Mouse (Mus musculus): ENCODE measurements around the gene Slc15a5. TPM values are rescaled to one million over a fixed set of nuclear protein-coding genes. Genes with fewer than 3 reads are reported as not detected.

Gene Slc15a5
- polyA plus RNA-seq, 1 experiment, result 0.17 TPM

GRCm38 (mm10) chr6:138080778-138081549 is 1.2 kb upstream of the Slc15a5 start:
- H3K4me1 ChIP-seq (ENCODE audit: control insufficient read depth, insufficient read depth, low read length), result no peaks in the 10 kb centered on the region
- no peak overlapping the region for H3K27ac ChIP-seq (ENCODE audit: insufficient read depth, low read length)
- no peak overlapping the region for H3K4me3 ChIP-seq (ENCODE audit: insufficient read depth, low read length)
- TF ChIP-seq POLR2A (IDR thresholded peaks at IDR 0.05; ENCODE audit: extremely low read depth, insufficient read depth, low read length) (no peak), CTCF (IDR thresholded peaks at IDR 0.05; ENCODE audit: extremely low read depth, insufficient read depth, low read length) (no peak)

- H3K4me3 ChIP-seq (ENCODE audit: insufficient read depth, low read length), result no peak overlapping the region
- no peaks in the 10 kb centered on the region for H3K4me1 ChIP-seq (ENCODE audit: control insufficient read depth, insufficient read depth, low read length)
- no peak overlapping the region for H3K27ac ChIP-seq (ENCODE audit: insufficient read depth, low read length)
- TF ChIP-seq CTCF (IDR thresholded peaks at IDR 0.05; ENCODE audit: extremely low read depth, insufficient read depth, low read length) (no peak), POLR2A (IDR thresholded peaks at IDR 0.05; ENCODE audit: extremely low read depth, insufficient read depth, low read length) (no peak)
These were observed 1.9 kb downstream of the Slc15a5 start for GRCm38 (mm10) chr6:138077681-138078439.

GRCm38 (mm10) chr6:138075723-138076122 is 4.0 kb downstream of the Slc15a5 start:
- Histone ChIP-seq H3K4me1 (ENCODE audit: control insufficient read depth, insufficient read depth, low read length) (no peaks in the 10 kb centered on the region), H3K4me3 (ENCODE audit: insufficient read depth, low read length) (no peak overlapping the region), H3K27ac (ENCODE audit: insufficient read depth, low read length) (no peak overlapping the region)
- TF ChIP-seq POLR2A (IDR thresholded peaks at IDR 0.05; ENCODE audit: extremely low read depth, insufficient read depth, low read length) (no peak), CTCF (IDR thresholded peaks at IDR 0.05; ENCODE audit: extremely low read depth, insufficient read depth, low read length) (no peak)

GRCm38 (mm10) chr6:138073540-138073939 is 6.2 kb downstream of the Slc15a5 start:
- H3K4me3 ChIP-seq (ENCODE audit: insufficient read depth, low read length), result no peak overlapping the region
- no peak for TF ChIP-seq POLR2A (IDR thresholded peaks at IDR 0.05; ENCODE audit: extremely low read depth, insufficient read depth, low read length)
- no peak for TF ChIP-seq CTCF (IDR thresholded peaks at IDR 0.05; ENCODE audit: extremely low read depth, insufficient read depth, low read length)
- no peaks in the 10 kb centered on the region for H3K4me1 ChIP-seq (ENCODE audit: control insufficient read depth, insufficient read depth, low read length)
- H3K27ac ChIP-seq (ENCODE audit: insufficient read depth, low read length), result no peak overlapping the region

- Histone ChIP-seq H3K4me1 (ENCODE audit: control insufficient read depth, insufficient read depth, low read length) (no peaks in the 10 kb centered on the region), H3K27ac (ENCODE audit: insufficient read depth, low read length) (no peak overlapping the region), H3K4me3 (ENCODE audit: insufficient read depth, low read length) (no peak overlapping the region)
- TF ChIP-seq CTCF (IDR thresholded peaks at IDR 0.05; ENCODE audit: extremely low read depth, insufficient read depth, low read length) (no peak), POLR2A (IDR thresholded peaks at IDR 0.05; ENCODE audit: extremely low read depth, insufficient read depth, low read length) (no peak)
These were observed 6.8 kb downstream of the Slc15a5 start for GRCm38 (mm10) chr6:138072963-138073339.

GRCm38 (mm10) chr6:138072110-138072962 is 7.4 kb downstream of the Slc15a5 start:
- no peaks in the 10 kb centered on the region for H3K4me1 ChIP-seq (ENCODE audit: control insufficient read depth, insufficient read depth, low read length)
- TF ChIP-seq POLR2A (IDR thresholded peaks at IDR 0.05; ENCODE audit: extremely low read depth, insufficient read depth, low read length) (no peak), CTCF (IDR thresholded peaks at IDR 0.05; ENCODE audit: extremely low read depth, insufficient read depth, low read length) (no peak)
- no peak overlapping the region for H3K27ac ChIP-seq (ENCODE audit: insufficient read depth, low read length)
- H3K4me3 ChIP-seq (ENCODE audit: insufficient read depth, low read length), result no peak overlapping the region

GRCm38 (mm10) chr6:138071505-138072107 is 8.1 kb downstream of the Slc15a5 start:
- TF ChIP-seq POLR2A (IDR thresholded peaks at IDR 0.05; ENCODE audit: extremely low read depth, insufficient read depth, low read length), result no peak
- no peak for TF ChIP-seq CTCF (IDR thresholded peaks at IDR 0.05; ENCODE audit: extremely low read depth, insufficient read depth, low read length)
- Histone ChIP-seq H3K4me3 (ENCODE audit: insufficient read depth, low read length) (no peak overlapping the region), H3K4me1 (ENCODE audit: control insufficient read depth, insufficient read depth, low read length) (no peaks in the 10 kb centered on the region), H3K27ac (ENCODE audit: insufficient read depth, low read length) (no peak overlapping the region)

- Histone ChIP-seq H3K4me1 (ENCODE audit: control insufficient read depth, insufficient read depth, low read length) (no peaks in the 10 kb centered on the region), H3K4me3 (ENCODE audit: insufficient read depth, low read length) (no peak overlapping the region), H3K27ac (ENCODE audit: insufficient read depth, low read length) (no peak overlapping the region)
- TF ChIP-seq CTCF (IDR thresholded peaks at IDR 0.05; ENCODE audit: extremely low read depth, insufficient read depth, low read length), result no peak
These were observed 8.8 kb downstream of the Slc15a5 start for GRCm38 (mm10) chr6:138070720-138071504.
